Mouse (Mus musculus) urinary bladder, adult 18-20 months (tissue): ENCODE results near the gene Sh3bgrl2.

Experiments
- DNase-seq, 2 experiments: peaks; one replicate each; pipeline ENCODE4 v3.0.0; 2022; ENCODE audit warnings: low spot score in 2 of 2, mixed read lengths in 2 of 2

The Sh3bgrl2 gene

DNA sequence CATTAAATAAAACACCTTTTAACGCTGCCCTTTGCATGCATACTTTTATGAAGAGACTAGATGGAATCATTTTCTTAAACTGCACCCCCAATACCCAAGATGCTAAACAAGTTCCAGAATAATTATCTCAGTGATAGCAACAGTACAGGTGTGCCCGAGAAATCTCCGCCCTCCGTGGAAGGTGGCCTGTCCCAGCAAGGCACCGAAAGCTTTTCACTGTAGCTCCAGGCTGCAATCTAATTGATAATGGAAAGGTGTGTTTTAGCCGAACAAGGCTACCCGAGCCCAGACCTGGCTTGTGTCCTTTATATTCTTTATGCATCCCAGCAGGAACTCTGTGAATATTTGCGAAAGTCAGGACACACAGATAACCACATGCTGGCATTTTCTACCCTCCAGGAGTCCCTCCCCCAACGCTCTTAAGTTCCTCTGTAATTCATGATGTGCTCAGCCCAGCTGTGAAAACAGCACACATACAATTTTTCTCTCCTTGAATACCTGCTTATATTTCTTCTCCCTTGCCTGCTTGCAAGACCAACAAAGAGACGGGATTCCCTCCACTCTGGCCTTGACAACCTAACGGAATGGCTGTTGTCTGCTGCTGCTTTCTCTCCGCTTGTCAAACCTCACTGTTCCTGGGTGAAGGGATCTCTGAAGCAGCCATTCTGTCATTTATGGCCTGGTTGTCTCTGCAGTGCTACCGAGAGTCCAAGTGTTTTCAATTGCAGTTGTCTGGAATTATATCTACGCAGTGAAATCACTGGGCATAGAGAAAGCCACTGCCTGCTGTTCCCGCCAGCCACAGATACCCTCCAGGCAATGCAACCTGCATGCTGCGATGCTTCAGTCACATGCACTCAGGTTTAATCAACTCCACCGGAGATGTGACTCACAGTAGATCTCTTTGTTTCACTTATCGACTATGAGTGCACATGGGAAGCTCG is 80.8 kb downstream of the Sh3bgrl2 start:
- DNase-seq, result no peak

DNA sequence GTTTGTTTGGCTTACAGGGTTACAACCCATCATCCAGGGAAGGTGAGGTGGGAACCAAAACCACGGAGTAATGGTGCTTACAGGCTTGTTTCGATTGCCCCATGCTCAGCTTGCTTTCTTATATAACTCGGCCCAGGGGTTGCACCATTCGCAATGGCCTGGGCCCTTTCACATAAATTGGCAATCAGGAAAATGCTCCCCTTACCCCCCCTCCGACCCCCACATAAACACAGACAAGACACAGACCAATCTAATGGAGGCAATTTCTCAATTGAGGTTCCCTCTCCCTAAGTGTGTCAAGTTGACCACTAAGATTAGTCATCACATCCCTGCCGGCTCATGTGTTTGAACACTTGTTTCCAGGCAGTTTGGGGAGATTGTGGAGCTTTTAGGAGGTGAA is 82.2 kb downstream of the Sh3bgrl2 start:
- no peak for DNase-seq

DNA sequence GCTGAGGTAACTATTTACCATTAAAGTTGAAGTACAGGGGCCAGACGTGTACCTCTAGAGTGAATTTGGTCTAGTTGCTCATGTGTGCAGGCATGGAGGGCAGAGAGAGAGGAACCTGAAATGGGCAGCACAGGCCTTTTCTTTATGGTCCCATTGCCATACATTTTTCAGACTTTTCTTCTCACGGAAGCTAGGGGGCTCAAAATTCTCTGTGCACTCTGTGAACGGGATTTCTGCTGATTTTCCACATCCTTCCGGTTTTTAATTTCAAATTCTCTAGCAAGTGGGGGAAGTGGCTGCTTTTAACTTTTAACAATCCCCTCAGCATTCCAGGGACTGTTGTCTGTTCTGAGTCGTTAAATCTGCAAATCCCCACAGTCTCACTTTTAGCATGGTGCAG is 83.8 kb downstream of the Sh3bgrl2 start:
- DNase-seq, result no peak

DNA sequence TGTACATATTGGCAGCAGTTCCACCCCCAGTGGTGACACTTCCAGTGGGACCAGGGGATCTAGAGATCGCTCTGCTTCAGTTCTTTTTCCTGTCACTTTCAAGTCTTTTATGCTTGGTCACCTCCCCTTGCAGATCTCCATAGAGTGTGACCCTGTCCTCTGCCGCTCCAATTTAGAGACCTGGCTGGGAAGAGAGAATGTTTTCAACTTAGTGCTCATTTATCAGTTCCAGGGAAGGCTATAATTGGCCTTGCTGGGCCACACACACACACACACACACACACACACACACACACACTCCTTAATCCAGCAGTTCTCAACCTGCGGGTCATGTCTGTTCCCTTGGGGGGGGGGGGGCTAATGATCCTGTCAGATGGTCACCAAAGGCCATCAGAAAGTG is 86.6 kb downstream of the Sh3bgrl2 start:
- no peak for DNase-seq

DNA sequence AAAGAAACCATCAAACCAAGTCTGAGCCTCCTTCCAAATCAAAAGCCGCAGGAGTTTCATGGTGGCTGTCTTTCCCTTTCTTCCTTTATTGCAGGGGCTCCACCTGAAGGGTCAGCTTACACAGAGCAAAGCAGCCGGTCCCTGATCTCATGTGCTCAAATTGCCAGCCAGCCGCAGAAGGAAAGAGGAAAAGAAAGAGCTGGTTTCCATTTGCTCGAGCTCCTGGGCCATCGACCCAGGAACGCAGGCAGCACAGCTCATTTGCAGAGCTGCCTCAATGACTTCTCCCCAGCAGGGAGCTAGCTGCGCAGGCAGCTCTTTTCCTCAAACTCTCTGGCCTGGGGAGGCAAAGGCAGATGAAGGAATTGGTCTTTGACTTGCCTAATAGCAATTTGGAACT is 87.9 kb downstream of the Sh3bgrl2 start:
- no peak for DNase-seq

DNA sequence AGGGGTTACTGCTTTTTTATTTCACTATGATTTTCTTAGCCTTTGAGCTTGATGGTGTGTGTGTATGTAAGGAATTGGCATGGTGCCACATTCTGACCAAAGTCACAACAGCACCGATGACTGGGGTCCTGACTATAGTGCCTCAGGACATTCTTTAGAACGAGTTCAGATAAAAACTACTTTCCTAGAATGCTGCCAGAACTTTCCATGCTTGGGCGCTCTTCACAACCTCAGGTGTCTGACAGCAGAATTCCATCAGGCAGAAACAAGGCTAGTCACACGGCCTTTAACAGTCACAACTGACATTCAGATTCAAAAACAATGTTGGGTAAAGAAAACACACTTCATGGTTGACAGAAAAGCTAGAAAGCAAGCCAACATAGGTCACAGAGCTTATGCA is 95.0 kb downstream of the Sh3bgrl2 start:
- no peak for DNase-seq

DNA sequence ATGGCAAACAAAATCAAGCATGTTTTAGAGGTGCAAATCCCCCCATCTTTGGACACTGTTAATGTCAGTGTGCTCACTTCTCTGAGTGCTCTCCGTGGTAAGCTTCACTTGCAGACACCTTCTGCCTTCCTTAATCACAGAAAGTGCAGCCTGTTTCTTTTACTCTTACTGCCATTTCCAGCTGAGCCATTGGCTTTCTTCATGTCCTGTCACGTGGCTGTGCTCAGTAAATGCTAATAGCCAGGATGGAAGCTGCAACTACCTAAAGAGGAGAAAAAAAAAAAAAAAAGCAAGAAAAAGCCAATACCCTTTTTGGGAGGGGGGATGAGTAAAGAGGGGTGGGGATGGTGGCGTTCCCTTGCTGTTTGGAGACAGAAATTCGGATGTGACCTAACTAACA is 95.7 kb downstream of the Sh3bgrl2 start:
- DNase-seq, result no peak

DNA sequence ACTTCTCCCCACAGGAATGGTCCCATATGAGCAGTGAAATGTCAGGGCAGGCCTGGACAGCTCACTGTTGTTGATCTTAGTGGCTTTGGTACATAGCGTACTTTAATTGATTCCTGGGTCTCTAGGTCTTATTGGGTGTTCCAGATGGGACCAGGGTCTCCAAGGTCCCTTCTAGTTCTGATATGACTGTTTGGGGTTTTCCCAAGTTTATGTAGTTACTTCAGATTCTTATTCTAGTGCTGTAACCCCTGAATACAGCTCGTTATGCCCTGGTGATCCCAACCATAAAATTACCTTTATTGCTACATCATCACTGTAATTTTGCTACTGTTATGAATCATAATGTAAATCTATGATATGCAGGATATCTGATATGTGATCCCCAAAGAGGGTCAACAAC is 98.1 kb downstream of the Sh3bgrl2 start:
- DNase-seq, result no peak

DNA sequence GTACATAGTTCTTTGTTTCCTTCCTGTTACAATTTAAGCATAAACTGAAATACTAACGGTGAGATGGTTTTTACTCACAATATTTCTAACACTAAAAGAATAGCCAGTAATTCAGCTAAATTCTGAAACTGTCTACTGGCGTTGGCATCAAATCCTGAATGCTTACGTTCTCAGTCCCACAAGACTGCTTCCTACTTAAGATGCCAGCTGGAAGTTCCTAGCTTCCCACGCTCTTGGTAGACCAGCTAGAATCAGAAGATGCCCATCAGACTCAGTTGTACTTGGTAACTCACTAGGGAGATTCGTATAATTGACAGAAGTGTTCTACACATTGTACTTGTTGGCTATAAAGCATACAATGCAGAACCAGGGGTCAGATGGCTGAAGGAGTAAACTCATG is 98.6 kb downstream of the Sh3bgrl2 start:
- no peak for DNase-seq

DNA sequence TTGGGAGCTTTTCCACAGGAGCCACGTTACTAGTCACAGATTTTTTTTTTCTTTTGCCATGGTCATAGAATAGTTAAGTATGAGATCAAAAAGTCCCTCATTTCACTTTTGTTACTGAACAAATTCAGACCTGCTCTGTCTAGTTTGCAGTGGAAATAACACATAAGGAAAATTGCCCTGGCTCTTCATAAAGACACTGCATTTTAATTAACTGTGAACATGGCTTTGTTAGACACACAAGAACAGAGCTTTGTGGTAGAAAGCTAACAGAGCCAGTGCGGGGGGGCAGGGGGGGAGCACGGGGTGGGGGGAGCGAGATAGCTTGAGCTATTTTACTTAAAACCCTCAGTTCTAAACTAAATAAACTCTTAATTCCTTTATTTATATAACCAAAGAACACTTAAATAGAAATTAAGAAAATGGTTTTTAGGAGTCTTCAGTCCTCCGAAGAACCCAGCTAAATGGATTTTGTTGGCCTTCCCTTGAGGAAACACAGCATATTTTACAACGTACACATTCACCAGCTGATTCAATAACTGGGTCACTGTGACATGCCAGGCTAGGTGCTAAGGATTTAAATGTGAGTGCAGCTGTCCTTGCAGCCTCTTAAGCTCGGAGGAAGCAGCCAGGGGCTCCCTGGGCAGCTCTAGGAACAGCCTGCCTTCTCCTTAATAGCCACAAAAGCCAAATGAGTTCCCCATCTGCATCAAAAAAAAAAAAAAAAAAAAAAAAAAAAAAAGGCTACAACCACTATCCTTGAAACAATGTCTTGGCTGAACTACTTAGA is 100.0 kb downstream of the Sh3bgrl2 start:
- DNase-seq, result no peak

DNA sequence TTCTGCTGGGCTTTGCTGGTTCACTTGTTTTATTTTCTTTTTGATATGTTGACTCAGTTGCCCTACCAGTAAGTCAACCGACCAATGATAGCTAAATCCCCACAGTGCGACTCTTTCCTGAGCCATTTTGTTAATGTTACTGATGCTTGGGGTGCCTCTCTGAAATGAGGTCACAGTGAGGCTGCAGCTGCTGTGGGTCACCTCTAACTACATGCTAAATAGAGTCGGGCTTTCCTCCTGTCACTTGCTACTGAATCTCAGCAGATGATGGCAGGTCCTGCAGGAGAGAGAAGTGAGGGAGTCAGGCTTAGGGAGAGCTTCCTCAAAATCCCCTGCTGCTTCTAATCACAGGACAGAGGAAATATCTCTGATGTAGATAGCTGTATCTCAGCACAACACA is 100.6 kb downstream of the Sh3bgrl2 start:
- no peak for DNase-seq

DNA sequence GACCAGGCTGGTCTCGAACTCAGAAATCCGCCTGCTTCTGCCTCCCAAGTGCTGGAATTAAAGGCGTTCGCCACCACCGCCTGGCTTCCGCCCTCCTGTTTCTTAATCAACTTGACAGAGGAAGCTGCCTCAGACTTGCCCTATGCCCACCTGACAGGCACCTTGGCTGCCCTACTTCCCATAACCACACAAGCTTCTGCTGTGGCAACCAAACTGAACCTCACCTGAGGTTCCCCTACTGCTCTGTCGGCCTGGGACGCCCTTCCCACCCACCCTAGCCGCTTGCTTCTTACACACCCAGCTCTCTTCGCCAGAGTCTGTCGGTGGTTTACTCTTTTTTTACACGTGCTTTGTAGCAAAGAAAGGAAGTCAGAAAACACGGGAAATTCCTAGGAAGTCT is 103.9 kb downstream of the Sh3bgrl2 start:
- no peak for DNase-seq

DNA sequence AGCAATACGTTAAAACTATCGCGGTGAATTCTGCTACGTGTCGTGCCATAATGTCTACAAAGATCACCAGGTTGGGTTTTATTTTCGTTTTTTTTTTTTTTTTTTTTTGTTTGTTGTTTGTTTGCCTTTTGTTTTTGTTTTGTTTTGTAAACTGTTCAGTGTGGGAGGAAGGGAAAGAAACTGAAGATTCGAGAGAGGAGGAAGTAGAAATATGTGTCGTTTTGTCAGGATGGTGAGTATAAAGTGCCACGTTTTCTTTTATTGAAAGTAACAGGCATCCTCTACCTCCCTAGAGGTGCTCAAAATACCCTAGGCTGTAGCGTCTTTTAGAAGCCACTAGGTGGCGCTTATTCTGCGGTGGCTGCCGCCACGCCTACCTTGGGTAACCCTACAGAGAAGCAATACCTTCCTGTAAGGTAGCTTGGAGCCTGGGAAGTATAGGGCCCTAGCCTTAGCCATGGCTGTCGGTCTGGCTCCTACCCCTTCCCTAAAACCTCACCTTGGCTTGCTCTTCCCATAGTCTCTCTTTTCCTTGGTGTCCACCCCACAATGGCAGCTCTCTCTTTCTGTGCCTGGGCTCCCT is 104.6 kb downstream of the Sh3bgrl2 start:
- DNase-seq, result no peak

DNA sequence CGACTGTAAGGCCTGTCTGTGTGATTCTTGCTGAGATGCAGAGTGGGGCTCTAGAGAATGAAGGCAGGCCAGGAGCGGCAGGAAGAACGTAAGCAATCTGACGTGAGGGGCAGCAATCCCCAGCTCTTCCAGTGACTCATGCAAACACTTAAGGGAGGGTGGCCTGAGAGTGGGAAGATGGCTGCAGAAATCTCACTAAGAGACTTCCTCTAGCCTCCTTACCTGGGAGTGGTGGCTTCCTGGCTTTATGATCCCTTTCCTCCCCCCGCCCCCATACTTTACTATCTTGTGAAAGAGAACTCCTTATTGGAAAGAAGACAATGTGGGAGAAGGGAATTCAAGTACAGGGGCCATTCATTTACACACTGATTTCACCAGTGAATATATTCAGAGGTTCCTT is 106.5 kb downstream of the Sh3bgrl2 start:
- DNase-seq, result no peak

DNA sequence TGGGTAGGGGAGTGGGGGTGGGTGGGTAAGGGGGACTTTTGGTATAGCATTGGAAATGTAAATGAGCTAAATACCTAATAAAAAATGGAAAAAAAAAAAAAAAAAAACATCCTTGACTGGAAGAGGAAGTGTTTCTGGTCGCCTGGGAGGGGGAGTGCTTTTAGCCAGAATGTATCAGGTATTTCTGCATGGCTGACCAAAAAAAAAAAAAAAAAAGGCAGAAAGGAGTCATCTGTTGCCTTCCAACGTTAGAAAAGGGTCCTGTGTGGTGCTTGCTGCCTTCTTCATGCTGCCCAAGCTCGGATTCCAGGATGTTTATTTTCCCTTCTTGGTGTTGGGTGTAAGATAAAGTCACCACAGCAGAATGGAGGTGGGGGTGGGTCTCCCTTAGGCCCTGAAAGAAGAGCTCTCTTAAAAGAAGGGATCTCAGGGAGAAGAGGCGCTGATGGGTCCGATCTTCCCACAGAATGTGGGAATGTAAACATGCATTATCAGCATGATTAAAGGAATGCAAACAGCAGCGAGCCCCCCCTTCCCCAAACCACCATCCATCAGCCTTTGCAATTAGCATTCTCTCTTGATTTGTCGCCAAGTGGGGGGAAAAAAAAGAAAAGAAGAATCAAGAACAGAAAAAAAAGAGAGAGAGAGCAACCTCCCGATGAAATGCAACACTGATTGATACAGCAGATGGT is 109.0 kb downstream of the Sh3bgrl2 start:
- no peak for DNase-seq

DNA sequence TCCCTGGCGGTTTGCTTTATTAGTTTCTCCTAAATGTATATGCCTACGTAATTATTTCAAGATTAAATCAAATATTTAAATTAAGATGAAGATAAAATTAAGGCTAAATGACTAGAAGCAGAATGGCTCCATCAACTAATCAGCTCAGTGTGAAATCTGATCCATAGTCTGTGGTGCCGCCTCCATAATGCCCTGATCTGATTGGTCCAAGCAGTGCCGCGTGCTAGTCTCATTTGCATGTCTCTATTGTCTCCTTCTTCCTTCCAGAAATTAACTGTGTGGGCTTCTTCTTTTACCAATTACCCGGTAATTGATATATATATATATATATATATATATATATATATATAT is 109.5 kb downstream of the Sh3bgrl2 start:
- no peak for DNase-seq

DNA sequence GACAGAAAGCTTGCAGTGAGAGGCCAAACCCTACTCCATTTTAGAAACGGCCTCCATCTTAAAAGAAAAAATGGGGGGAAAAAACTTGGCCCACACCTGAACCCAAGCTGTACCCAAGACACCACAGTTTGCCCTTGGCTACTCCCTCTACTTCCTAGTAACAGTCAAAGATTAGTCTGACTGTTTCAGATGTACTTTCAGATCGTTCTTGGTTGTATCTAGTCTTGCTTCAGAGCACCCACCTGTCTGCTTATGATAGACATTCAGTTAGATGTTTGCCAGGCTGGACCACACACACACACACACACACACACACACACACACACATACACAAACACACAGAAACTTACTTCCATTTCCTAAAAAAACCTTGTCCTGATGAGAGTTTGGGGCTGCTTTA is 111.0 kb downstream of the Sh3bgrl2 start:
- DNase-seq, result no peak

DNA sequence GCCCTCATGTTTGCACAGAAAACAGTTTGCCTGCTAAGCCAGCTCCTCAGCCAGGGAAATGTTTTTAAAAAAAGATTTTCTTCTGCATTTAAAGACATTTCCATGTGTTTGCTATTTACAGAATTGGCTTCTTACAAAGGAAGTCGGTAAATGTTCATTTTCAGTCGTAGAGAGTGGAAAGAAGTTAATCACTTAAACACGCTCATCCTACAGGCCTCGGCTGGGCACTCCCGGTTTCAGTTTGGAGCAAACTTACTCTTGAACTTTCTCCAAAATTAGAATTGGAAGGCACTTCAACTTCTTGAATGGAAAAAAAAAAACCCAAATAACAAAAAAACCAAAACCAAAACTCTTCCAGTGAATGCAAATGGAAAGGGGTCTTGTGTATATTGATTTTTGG is 113.7 kb downstream of the Sh3bgrl2 start:
- no peak for DNase-seq

DNA sequence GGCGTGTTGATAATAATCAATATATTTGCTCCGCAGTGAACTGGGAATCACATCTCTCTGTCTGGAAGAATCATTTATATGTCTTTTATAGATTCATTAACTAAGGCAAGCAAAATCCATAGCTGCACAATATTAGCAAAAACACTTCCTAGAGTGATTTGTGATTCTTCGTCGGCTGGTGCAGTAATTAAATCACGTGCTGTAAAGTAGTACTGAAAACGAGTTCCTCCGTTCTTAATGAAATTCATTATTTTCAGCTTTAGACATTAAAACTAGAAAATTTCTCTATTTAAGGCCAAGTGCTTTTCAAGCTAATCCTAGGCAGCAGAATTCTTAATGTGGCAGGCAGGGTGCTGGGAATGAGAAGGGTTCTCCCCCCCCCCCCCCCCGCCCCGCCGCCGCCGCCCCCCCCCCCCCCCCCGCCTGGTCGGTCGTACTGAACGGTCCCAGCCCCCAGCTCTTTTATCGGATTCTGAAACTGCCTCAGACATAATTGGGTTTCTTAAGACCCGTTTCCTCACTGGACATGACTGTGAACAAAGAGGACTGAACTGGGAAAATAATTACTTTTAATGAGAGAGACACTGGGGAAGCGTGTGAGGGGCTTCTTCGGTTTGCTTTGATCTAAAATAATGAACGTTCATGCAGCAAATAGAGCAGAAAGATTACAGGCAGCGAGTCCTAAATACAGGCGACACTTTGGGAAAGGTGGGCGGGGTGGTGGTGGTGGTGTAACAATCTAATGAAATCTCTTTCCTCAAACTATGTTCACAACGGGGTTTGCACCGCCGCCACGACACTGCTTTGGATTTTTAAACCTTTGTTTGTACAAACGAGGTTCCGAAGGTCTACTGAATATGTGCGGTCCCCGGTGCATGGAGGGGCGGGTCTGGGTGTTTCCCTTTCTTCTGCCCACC is 116.1 kb downstream of the Sh3bgrl2 start:
- DNase-seq, result peak in 1 of 2 experiments; percentile 7

DNA sequence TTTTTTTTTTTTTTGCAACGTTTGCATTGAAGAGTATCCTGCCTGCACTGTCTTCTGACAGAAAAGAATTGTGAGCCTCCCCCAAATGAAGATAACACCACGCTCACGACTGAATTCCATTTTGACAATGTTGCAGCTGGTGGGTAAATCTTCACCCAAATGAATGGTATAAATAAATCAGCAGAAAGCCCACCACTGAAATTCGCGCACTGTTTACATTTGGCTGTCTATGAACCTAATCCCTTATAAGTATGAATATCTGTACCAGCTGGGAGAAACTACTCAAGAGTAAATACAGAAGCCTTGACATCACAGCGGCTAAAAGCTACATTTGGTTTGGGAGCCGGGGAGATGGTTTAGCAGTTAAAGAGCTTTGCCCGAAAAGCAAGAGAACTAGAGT is 116.8 kb downstream of the Sh3bgrl2 start:
- DNase-seq, result no peak

DNA sequence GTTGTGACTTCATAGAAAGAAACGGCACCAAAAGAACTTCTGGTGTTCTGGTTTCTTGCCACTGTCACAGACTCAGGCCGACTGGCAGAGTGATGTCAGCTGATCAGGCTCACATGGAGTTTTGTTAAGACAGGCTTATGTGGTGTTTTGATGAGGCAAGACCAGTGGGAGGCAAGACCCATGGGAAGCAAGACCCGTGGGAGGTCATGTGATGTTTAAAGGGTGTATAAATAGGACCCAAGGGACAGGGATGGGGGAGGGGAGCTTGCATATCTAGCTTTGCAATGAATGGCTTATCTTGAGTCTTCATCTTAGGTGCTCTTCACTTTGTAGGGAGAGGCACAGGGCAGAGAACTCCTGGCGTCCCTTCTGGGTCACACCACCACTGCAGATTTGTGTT is 118.9 kb downstream of the Sh3bgrl2 start:
- no peak for DNase-seq
